Mouse (Mus musculus) ES-Bruce4 (cell line): ENCODE results near the gene Fhit. TPM values are rescaled to one million over a fixed set of nuclear protein-coding genes. Genes with fewer than 3 reads are reported as not detected.
"Not testable (repeated sequence)": the region's sequence is repeated elsewhere in the genome, so short reads cannot be mapped to it uniquely, and the experiment has no call there.

ENCODE experiments used
- H3K27ac ChIP-seq: 2 replicates; pipeline ENCODE4 v1.5.1; 2012; ENCODE audit warnings: low read length, inconsistent platforms; ENCODE audit not compliant: insufficient read depth
- H3K27me3 ChIP-seq: 2 replicates; pipeline ENCODE4 v1.6.1; 2012; ENCODE audit warnings: mild to moderate bottlenecking, low read length, inconsistent platforms; ENCODE audit not compliant: control insufficient read depth, poor library complexity, insufficient read depth, severe bottlenecking
- H3K36me3 ChIP-seq: 2 replicates; pipeline ENCODE4 v1.6.1; 2012; ENCODE audit warnings: inconsistent platforms, mild to moderate bottlenecking, low read length, moderate library complexity; ENCODE audit not compliant: control insufficient read depth, poor library complexity, insufficient read depth, severe bottlenecking
- H3K4me1 ChIP-seq: one replicate; pipeline ENCODE4 v1.8.1; 2011; ENCODE audit warnings: low read length; ENCODE audit not compliant: control insufficient read depth, insufficient read depth
- H3K4me3 ChIP-seq: 2 replicates; pipeline ENCODE4 v1.5.1; 2011; ENCODE audit warnings: low read depth, mild to moderate bottlenecking, low read length
- H3K9ac ChIP-seq: 2 replicates; pipeline ENCODE4 v1.6.1; 2012; ENCODE audit warnings: low read depth, mild to moderate bottlenecking, inconsistent platforms; ENCODE audit not compliant: poor library complexity, severe bottlenecking
- H3K9me3 ChIP-seq: replicated peaks from 2 replicates; pipeline ENCODE4 v1.6.1; 2012; ENCODE audit warnings: mild to moderate bottlenecking, low read length, inconsistent platforms; ENCODE audit not compliant: control insufficient read depth, poor library complexity, insufficient read depth, severe bottlenecking
- CTCF ChIP-seq: IDR thresholded peaks from one replicate; pipeline ENCODE4 v1.8.1; 2011; ENCODE audit warnings: low read depth, low read length
- EP300 ChIP-seq: IDR thresholded peaks from 2 replicates; pipeline ENCODE4 v1.6.1; 2011; ENCODE audit warnings: low read depth, low read length; ENCODE audit not compliant: insufficient read depth
- POLR2A ChIP-seq: IDR thresholded peaks from one replicate; pipeline ENCODE4 v1.8.1; 2011; ENCODE audit warnings: low read length; ENCODE audit not compliant: insufficient read depth
- polyA plus RNA-seq: library from polyadenylated mRNA; stranded (reverse); fragments of >200 nt; gene quantifications from 2 replicates; pipeline ENCODE4 v1.2.4, GENCODE M21; 2011; ENCODE audit warnings: low read depth; ENCODE audit not compliant: missing spikeins, insufficient read depth, insufficient read length

Gene Fhit
- polyA plus RNA-seq, 1 experiment = not detected

- H3K9ac ChIP-seq = no peak overlapping the region
- no peak for TF ChIP-seq CTCF
- TF ChIP-seq EP300 = no peak
- no peak for TF ChIP-seq POLR2A
- no peaks in the 10 kb centered on the region for H3K4me1 ChIP-seq
- no peak overlapping the region for H3K27ac ChIP-seq
- H3K9me3 ChIP-seq = no peaks in the 10 kb centered on the region
- H3K4me3 ChIP-seq = no peak overlapping the region
- H3K36me3 ChIP-seq = no peaks in the 10 kb centered on the region
- H3K27me3 ChIP-seq = no peaks in the 10 kb centered on the region
These were observed 1329.5 kb downstream of the Fhit start for GRCm38 (mm10) chr14:9832290-9832689.

DNA sequence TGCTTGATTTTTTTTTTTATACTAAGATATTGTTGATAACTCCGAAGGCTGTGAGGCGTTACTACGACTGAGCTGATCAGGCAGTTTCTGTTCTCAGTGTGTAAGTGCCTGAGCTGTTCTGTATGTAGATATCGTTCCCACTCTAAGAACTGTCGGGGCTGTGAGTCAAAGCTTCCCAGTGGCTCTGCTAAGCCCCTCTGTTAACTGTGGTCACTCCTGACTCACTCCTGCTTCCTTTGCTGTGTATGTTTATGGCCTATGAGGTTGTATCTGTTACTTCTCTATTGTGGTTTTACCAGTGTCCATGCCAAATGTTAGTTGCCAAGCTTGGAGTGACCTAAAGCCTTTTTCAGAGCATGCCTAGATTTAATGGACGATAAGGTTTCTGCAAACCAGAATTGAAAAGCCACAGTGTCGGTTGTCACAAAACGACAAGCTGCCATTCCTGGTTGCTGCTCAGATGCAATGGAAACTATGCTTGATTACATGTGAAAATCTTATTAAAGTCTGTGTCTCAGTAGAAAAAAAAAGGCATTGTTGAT lies 1333.1 kb downstream of the Fhit start:
- H3K4me3 ChIP-seq, H3K4me1 ChIP-seq, H3K9me3 ChIP-seq, H3K27me3 ChIP-seq, H3K36me3 ChIP-seq, H3K9ac ChIP-seq, H3K27ac ChIP-seq: not testable (repeated sequence)

GRCm38 (mm10) chr14:9815963-9816362 lies 1345.9 kb downstream of the Fhit start:
- TF ChIP-seq POLR2A (no peak), CTCF (no peak), EP300 (no peak)
- no peaks in the 10 kb centered on the region for H3K27me3 ChIP-seq

GRCm38 (mm10) chr14:9811847-9812321 lies 1350.0 kb downstream of the Fhit start:
- Histone ChIP-seq H3K4me3 (no peak overlapping the region), H3K9ac (no peak overlapping the region), H3K36me3 (no peaks in the 10 kb centered on the region), H3K4me1 (no peaks in the 10 kb centered on the region), H3K9me3 (no peaks in the 10 kb centered on the region), H3K27me3 (no peaks in the 10 kb centered on the region; the same call in 1 of the 2 replicates), H3K27ac (no peak overlapping the region)
- TF ChIP-seq CTCF (no peak), EP300 (no peak), POLR2A (no peak)

More at GRCm38 (mm10) chr14:9815963-9816362, 1345.9 kb downstream of the Fhit start:
- H3K9me3 ChIP-seq = no peaks in the 10 kb centered on the region
- no peak overlapping the region for H3K4me3 ChIP-seq
- H3K9ac ChIP-seq = no peak overlapping the region
- no peak overlapping the region for H3K27ac ChIP-seq
- no peaks in the 10 kb centered on the region for H3K4me1 ChIP-seq
- H3K36me3 ChIP-seq = no peaks in the 10 kb centered on the region

DNA sequence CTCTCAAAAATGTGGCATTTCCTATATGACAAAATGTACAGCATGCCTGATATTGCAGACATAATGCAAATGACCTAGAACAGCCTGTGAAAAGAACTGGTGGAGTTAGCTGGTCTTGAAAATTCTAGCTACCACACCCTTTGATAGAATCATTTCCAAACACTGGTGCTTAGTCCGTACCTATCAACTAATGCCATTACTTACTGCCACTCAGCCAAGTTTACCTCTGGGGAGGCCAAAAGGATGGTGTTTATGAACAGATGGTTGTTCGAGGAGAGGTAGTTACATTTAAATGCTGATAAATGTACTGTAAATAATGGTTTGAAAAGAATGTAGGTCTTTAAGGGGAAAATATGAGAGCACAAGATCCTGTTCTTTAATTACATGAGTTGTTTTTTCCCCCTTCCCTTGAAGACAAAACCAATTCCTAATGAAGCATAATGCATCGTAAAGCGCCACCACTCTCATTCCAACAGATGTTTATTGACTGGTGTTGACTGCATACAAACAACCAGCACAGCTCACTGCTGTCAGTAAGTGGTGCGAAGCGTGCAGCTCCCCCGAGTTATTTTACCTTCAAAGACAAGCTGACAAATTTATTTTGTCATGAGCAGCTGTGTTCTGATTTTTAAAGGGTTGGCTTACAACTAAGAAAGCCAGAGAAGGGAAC lies 1350.5 kb downstream of the Fhit start:
- Histone ChIP-seq H3K4me3 (no peak overlapping the region), H3K27me3 (no peaks in the 10 kb centered on the region; the same call in 1 of the 2 replicates), H3K27ac (no peak overlapping the region), H3K36me3 (no peaks in the 10 kb centered on the region), H3K9me3 (no peaks in the 10 kb centered on the region), H3K9ac (no peak overlapping the region), H3K4me1 (no peaks in the 10 kb centered on the region)
- TF ChIP-seq CTCF (no peak), EP300 (no peak), POLR2A (no peak)

GRCm38 (mm10) chr14:9793403-9793802 lies 1368.4 kb downstream of the Fhit start:
- no peaks in the 10 kb centered on the region for H3K4me1 ChIP-seq
- H3K4me3 ChIP-seq = no peak overlapping the region
- no peak overlapping the region for H3K9ac ChIP-seq
- H3K9me3 ChIP-seq = no peaks in the 10 kb centered on the region
- TF ChIP-seq CTCF = no peak
- no peak for TF ChIP-seq POLR2A
- TF ChIP-seq EP300 = no peak
- no peak overlapping the region for H3K27ac ChIP-seq
- no peaks in the 10 kb centered on the region for H3K27me3 ChIP-seq
- H3K36me3 ChIP-seq = no peaks in the 10 kb centered on the region
